Mouse (Mus musculus): ENCODE data around the gene Kazn. TPM values are rescaled to one million over a fixed set of nuclear protein-coding genes. Genes with fewer than 3 reads are reported as not detected.

Gene Kazn
- polyA plus RNA-seq, 1 experiment from 2014 or later, result 14.1 TPM

DNA sequence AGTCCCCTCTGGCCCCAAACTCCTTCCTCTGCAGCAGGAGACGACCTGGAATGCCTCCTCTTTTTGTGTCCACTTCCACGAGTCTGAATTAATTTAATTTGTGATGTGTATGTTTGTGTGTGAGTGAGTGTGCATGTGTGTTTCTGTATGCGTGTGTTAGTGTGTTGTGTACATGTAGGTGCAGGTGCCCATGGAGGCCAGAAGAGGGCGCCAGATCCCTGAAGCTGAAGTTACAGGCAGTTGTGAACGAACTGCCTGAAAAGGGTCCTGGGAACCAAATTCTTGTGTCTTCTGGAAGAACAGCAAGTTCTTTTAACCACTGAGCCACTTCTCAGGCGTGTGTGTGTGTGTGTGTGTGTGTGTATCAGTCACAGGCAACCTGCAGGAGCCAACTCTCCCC is 14.9 kb upstream of the Kazn start:
- TF ChIP-seq CTCF (IDR thresholded peaks at IDR 0.05; ENCODE audit: low read depth), result peak; percentile 64
- Histone ChIP-seq H3K27ac (ENCODE audit: low read depth) (no peak overlapping the region), H3K9ac (no peak overlapping the region), H3K27me3 (ENCODE audit: insufficient read depth, low read length) (no peaks in the 10 kb centered on the region), H3K9me3 (ENCODE audit: low read depth, low read length) (no peaks in the 10 kb centered on the region), H3K36me3 (ENCODE audit: insufficient read depth) (no peaks in the 10 kb centered on the region), H3K4me3 (ENCODE audit: low read depth, low read length) (no peak overlapping the region), H3K4me2 (no peak overlapping the region), H3K4me1 (ENCODE audit: insufficient read depth) (no peaks in the 10 kb centered on the region)
- DNase-seq, result peak; percentile 42
- no peak for ATAC-seq (ENCODE audit: insufficient read depth)
- 65% methylated on average over 6 of the region's 6 CpGs for WGBS

DNA sequence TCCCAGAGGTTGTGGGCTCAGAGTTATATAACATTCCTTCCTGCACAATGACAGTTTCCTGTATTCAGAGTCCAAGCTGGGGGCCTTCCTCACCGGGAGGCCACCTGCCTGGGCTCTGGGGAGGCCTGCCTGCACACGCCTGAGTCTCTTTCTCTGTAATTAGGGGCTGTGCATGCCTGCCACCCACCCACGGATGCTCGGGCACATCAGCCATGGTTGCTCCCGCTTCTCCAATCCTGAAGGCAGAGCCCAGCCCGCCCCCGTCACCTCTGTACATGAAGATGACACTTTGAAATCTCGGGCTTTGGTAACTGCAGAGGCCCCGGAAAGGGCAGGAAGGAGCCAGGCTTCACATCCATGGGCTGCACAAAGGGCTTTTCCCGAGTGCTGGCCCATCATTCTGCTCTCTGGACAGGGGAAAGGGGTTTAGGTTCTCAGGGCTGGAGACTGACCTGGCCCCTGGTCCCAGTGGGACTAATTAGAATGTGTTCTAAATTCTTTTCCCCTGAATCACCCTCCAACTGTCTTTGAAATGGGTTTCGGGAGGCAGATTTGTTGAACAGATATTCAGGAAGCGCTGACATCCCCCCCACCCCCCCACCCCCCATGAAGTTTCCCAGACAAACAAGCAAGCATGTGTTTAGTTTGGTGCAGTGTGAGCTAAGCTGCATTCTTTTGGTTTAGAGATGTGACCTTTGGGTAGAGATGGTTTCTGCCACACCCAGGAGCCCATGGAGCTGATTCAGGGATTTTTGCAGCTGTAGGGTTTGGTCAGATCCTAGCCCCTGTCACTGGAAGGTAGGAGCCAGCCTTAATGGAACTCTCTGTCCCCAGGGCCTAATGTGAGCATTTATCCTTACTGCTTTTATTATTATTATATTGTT is 12.5 kb upstream of the Kazn start:
- Histone ChIP-seq H3K36me3 (ENCODE audit: insufficient read depth) (no peaks in the 10 kb centered on the region), H3K27ac (ENCODE audit: low read depth) (no peak overlapping the region), H3K4me3 (ENCODE audit: low read depth, low read length) (no peak overlapping the region), H3K9me3 (ENCODE audit: low read depth, low read length) (no peaks in the 10 kb centered on the region), H3K4me2 (no peak overlapping the region), H3K9ac (no peak overlapping the region), H3K4me1 (ENCODE audit: insufficient read depth) (no peaks in the 10 kb centered on the region), H3K27me3 (ENCODE audit: insufficient read depth, low read length) (no peaks in the 10 kb centered on the region)
- DNase-seq (no peak), ATAC-seq (ENCODE audit: insufficient read depth) (no peak)
- WGBS, result 40% methylated on average over 12 of the region's 12 CpGs
- TF ChIP-seq CTCF (IDR thresholded peaks at IDR 0.05; ENCODE audit: low read depth), result no peak

DNA sequence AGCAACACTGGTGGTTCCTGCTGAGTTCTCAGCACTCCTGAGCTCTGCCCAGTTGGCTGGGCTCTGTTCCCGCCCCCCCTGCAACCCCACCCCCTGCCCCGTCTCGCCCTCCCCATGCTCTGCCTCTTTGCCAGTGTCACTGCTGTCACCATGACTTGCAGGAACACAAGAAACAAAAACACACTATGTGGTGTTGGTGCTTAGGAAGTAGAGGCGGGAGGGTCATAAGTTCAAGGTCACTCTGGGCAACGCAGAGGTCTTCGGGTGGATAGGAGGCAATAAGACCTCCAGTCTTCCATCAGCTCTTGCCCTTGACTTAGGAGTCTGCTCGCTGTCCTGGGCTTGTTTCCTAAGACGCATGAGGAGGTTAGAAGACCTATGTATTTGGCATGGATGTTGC is 10.9 kb upstream of the Kazn start:
- Histone ChIP-seq H3K4me1 (ENCODE audit: insufficient read depth) (no peaks in the 10 kb centered on the region), H3K9me3 (ENCODE audit: low read depth, low read length) (no peaks in the 10 kb centered on the region), H3K9ac (no peak overlapping the region), H3K36me3 (ENCODE audit: insufficient read depth) (no peaks in the 10 kb centered on the region), H3K27ac (ENCODE audit: low read depth) (no peak overlapping the region), H3K4me3 (ENCODE audit: low read depth, low read length) (no peak overlapping the region), H3K4me2 (no peak overlapping the region), H3K27me3 (ENCODE audit: insufficient read depth, low read length) (no peaks in the 10 kb centered on the region)
- no peak for TF ChIP-seq CTCF (IDR thresholded peaks at IDR 0.05; ENCODE audit: low read depth)
- 89% methylated on average over 8 of the region's 8 CpGs for WGBS
- ATAC-seq (ENCODE audit: insufficient read depth), result no peak
- no peak for DNase-seq

DNA sequence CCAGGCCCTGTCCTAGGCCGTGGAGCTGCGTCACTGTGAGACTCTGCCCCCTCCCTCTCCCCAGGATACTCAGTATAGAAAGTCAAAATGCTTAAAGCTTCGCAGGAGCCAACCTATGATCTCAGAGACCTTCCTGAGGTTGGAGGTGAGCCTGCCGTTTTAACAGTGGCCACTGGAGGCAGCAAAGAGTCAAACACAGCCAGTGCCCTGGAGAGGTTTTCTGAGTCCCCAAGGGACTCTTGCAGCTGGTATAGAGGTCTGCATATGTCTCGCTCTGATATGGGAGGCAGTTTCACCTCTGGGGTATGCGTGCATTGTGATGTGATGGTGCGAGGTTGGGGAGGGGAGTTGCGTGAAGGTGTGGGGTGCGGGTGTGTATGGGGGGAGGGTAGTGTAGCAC is 10.2 kb upstream of the Kazn start:
- H3K4me3 ChIP-seq (ENCODE audit: low read depth, low read length), result no peak overlapping the region
- TF ChIP-seq CTCF (IDR thresholded peaks at IDR 0.05; ENCODE audit: low read depth), result peak; percentile 80

GRCm38 (mm10) chr4:142248426-142248825 is 9.2 kb upstream of the Kazn start:
- peak; percentile 98 for TF ChIP-seq CTCF (IDR thresholded peaks at IDR 0.05; ENCODE audit: low read depth)
- H3K4me2 ChIP-seq, result no peak overlapping the region
- no peaks in the 10 kb centered on the region for H3K36me3 ChIP-seq (ENCODE audit: insufficient read depth)
- WGBS, result 5% methylated on average over 5 of the region's 5 CpGs
- no peaks in the 10 kb centered on the region for H3K27me3 ChIP-seq (ENCODE audit: insufficient read depth, low read length)
- DNase-seq (peak; percentile 94), ATAC-seq (ENCODE audit: insufficient read depth) (peak; percentile 16; the same call in 1 of the 2 replicates)
- no peak overlapping the region for H3K27ac ChIP-seq (ENCODE audit: low read depth)
- H3K9me3 ChIP-seq (ENCODE audit: low read depth, low read length), result no peaks in the 10 kb centered on the region
- no peak overlapping the region for H3K4me3 ChIP-seq (ENCODE audit: low read depth, low read length)
- no peak overlapping the region for H3K9ac ChIP-seq
- H3K4me1 ChIP-seq (ENCODE audit: insufficient read depth), result no peaks in the 10 kb centered on the region

More for the DNA sequence above, 10.2 kb upstream of the Kazn start:
- Histone ChIP-seq H3K36me3 (ENCODE audit: insufficient read depth) (no peaks in the 10 kb centered on the region), H3K9ac (no peak overlapping the region), H3K9me3 (ENCODE audit: low read depth, low read length) (no peaks in the 10 kb centered on the region), H3K27ac (ENCODE audit: low read depth) (no peak overlapping the region), H3K27me3 (ENCODE audit: insufficient read depth, low read length) (no peaks in the 10 kb centered on the region), H3K4me2 (no peak overlapping the region), H3K4me1 (ENCODE audit: insufficient read depth) (no peaks in the 10 kb centered on the region)
- ATAC-seq (ENCODE audit: insufficient read depth) (peak; percentile 35), DNase-seq (peak; percentile 82)
- WGBS, result 18% methylated on average over 9 of the region's 9 CpGs

DNA sequence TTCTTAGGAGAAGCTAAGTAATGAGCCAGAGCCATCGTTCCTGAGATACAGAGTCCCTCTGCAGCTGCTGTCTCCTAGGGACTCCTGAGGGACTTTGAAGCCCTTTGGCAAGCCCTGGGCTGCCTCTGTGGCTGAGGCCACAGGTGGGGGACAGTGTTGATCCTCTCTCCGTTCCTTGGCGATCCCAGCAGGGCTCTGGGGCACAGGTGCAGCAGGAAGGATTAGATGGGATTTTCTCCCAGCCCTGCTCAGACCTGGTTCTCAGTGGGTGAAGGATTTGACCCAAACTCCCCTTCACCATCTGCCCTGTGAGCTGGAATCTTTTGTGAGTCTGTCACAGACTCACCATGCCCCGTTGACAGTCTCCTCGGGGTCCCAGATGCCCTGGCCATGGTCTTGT is 7.5 kb upstream of the Kazn start:
- DNase-seq, result no peak
- no peak for ATAC-seq (ENCODE audit: insufficient read depth)
- H3K4me2 ChIP-seq, result no peak overlapping the region
- H3K36me3 ChIP-seq (ENCODE audit: insufficient read depth), result no peaks in the 10 kb centered on the region
- H3K4me3 ChIP-seq (ENCODE audit: low read depth, low read length), result no peak overlapping the region
- no peaks in the 10 kb centered on the region for H3K4me1 ChIP-seq (ENCODE audit: insufficient read depth)
- H3K27me3 ChIP-seq (ENCODE audit: insufficient read depth, low read length), result no peaks in the 10 kb centered on the region
- WGBS, result 34% methylated on average over 5 of the region's 5 CpGs
- H3K27ac ChIP-seq (ENCODE audit: low read depth), result no peak overlapping the region
- no peak for TF ChIP-seq CTCF (IDR thresholded peaks at IDR 0.05; ENCODE audit: low read depth)
- no peaks in the 10 kb centered on the region for H3K9me3 ChIP-seq (ENCODE audit: low read depth, low read length)
- H3K9ac ChIP-seq, result no peak overlapping the region

- no peaks in the 10 kb centered on the region for H3K4me1 ChIP-seq (ENCODE audit: insufficient read depth)
- no peak for ATAC-seq (ENCODE audit: insufficient read depth)
- H3K4me2 ChIP-seq, result no peak overlapping the region
- H3K27ac ChIP-seq (ENCODE audit: low read depth), result no peak overlapping the region
- TF ChIP-seq CTCF (IDR thresholded peaks at IDR 0.05; ENCODE audit: low read depth), result no peak
- H3K4me3 ChIP-seq (ENCODE audit: low read depth, low read length), result no peak overlapping the region
- H3K9me3 ChIP-seq (ENCODE audit: low read depth, low read length), result no peaks in the 10 kb centered on the region
- H3K9ac ChIP-seq, result no peak overlapping the region
- DNase-seq, result no peak
- H3K27me3 ChIP-seq (ENCODE audit: insufficient read depth, low read length), result no peaks in the 10 kb centered on the region
- no peaks in the 10 kb centered on the region for H3K36me3 ChIP-seq (ENCODE audit: insufficient read depth)
- WGBS, result 89% methylated on average over 5 of the region's 5 CpGs
Measured at GRCm38 (mm10) chr4:142244641-142245040, 5.4 kb upstream of the Kazn start.
